Mouse (Mus musculus) CH12.LX (cell line): Measurements from ENCODE around the gene Fkbp10.

Experiments
- CHD2 ChIP-seq: IDR thresholded peaks from 2 replicates; pipeline ENCODE4 v1.6.1; 2011; ENCODE audit warnings: low read length, improper control_type of control experiment
- CTCF ChIP-seq, 2 experiments: IDR thresholded peaks in 1 of 2; conservative IDR thresholded peaks in 1 of 2; 2 replicates each; pipeline ENCODE4 v1.5.1; 2011 to 2012; ENCODE audit warnings: low read depth in 2 of 2, low read length in 2 of 2, improper control_type of control experiment in 1 of 2, inconsistent platforms in 1 of 2, mild to moderate bottlenecking in 1 of 2, moderate library complexity in 1 of 2
- E2F4 ChIP-seq: IDR thresholded peaks from 2 replicates; pipeline ENCODE4 v1.6.1; 2011; ENCODE audit warnings: low read depth, low read length, improper control_type of control experiment; ENCODE audit not compliant: insufficient replicate concordance
- EP300 ChIP-seq: IDR thresholded peaks from 2 replicates; pipeline ENCODE4 v1.6.1; 2011; ENCODE audit warnings: low read length, improper control_type of control experiment
- POLR2A ChIP-seq: IDR thresholded peaks from 2 replicates; pipeline ENCODE4 v1.6.1; 2011; ENCODE audit warnings: low read depth, mild to moderate bottlenecking, improper control_type of control experiment, low read length
- RCOR1 ChIP-seq: conservative IDR thresholded peaks from 2 replicates; pipeline ENCODE4 v1.6.1; 2012; ENCODE audit warnings: low read depth, mild to moderate bottlenecking, inconsistent platforms, low read length, improper control_type of control experiment
- USF1 ChIP-seq: IDR thresholded peaks from 2 replicates; pipeline ENCODE4 v1.6.1; 2014; ENCODE audit warnings: low read depth, mild to moderate bottlenecking, inconsistent platforms, low read length, improper control_type of control experiment
- ZKSCAN1 ChIP-seq: IDR thresholded peaks from 2 replicates; pipeline ENCODE4 v1.6.1; 2012; ENCODE audit warnings: low read depth, inconsistent platforms, low read length, improper control_type of control experiment, borderline replicate concordance

DNA sequence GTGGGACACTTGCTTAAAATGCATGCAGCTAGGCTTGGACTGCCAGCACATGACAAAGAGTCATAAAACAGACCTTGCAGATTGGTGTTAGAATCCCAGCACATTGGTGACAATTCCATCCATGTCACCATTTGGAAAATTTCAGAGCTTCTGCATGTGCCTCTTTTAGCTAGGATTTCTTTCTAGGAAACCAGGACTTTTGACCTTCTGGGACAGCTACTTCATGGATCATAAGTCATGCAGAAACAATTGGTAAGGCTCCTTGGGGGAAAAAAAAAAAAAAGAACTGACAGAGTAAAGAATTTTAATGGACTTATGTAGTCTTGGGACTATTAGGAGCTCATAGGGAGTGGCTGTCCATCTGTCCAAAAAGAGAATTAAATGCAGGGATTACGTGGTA lies 22.4 kb downstream of the Fkbp10 start:
- no peak for TF ChIP-seq E2F4
- no peak for TF ChIP-seq EP300
- TF ChIP-seq CTCF (conservative IDR thresholded peaks at IDR 0.05 in 1 of 2, IDR thresholded peaks at IDR 0.05 in 1 of 2; ENCODE audit: low read depth in 2 of 2, low read length in 2 of 2) = no peak
- TF ChIP-seq POLR2A = no peak
- no peak for TF ChIP-seq CHD2
- no peak for TF ChIP-seq ZKSCAN1
- no peak for TF ChIP-seq USF1
- TF ChIP-seq RCOR1 = no peak
